Mouse (Mus musculus) embryonic facial prominence, embryonic 13.5 days (tissue): Measurements from ENCODE around the gene Brsk1. TPM values are rescaled to one million over a fixed set of nuclear protein-coding genes. Genes with fewer than 3 reads are reported as not detected.
A peak's percentile ranks its signal among the peaks of the same experiment; 100 is the strongest.

Source experiments
- ATAC-seq: fragments of 200-750 bp; cut with Nextera tagmentation; 2 replicates; pipeline ENCODE4 v1.8.0; 2017; ENCODE audit warnings: low read depth; ENCODE audit not compliant: insufficient number of reproducible peaks, insufficient read depth, low FRiP score, low TSS enrichment
- H3K27ac ChIP-seq: fragments of 300-500 bp; sonication (generic); 2 replicates; pipeline ENCODE4 v1.5.1; 2015; ENCODE audit warnings: moderate library complexity, mild to moderate bottlenecking, inconsistent platforms
- H3K27me3 ChIP-seq: fragments of 300-500 bp; sonication (generic); 2 replicates; pipeline ENCODE4 v1.6.1; 2015; ENCODE audit warnings: mild to moderate bottlenecking, inconsistent platforms
- H3K36me3 ChIP-seq: fragments of 300-500 bp; sonication (generic); 2 replicates; pipeline ENCODE4 v1.6.1; 2015; ENCODE audit warnings: mild to moderate bottlenecking, inconsistent platforms
- H3K4me1 ChIP-seq: fragments of 300-500 bp; sonication (generic); 2 replicates; pipeline ENCODE4 v1.6.1; 2015; ENCODE audit warnings: inconsistent platforms
- H3K4me2 ChIP-seq: fragments of 300-500 bp; sonication (generic); 2 replicates; pipeline ENCODE4 v1.6.1; 2015; ENCODE audit warnings: moderate library complexity, mild to moderate bottlenecking, inconsistent platforms
- H3K4me3 ChIP-seq: fragments of 300-500 bp; sonication (generic); 2 replicates; pipeline ENCODE4 v1.5.1; 2015; ENCODE audit warnings: mild to moderate bottlenecking, inconsistent platforms
- H3K9ac ChIP-seq: fragments of 300-500 bp; sonication (generic); 2 replicates; pipeline ENCODE4 v1.6.1; 2015; ENCODE audit warnings: mild to moderate bottlenecking, inconsistent platforms
- H3K9me3 ChIP-seq: fragments of 300-500 bp; sonication (generic); 2 replicates; pipeline ENCODE4 v1.6.1; 2016; ENCODE audit warnings: inconsistent platforms
- WGBS: fragments of 180-500 bp; shearing (Covaris S2); methylation state at CpG from one replicate; pipeline ENCODE4 v1.1.7; 2015; ENCODE audit warnings: mixed read lengths; 5-methylcytosine and 5-hydroxymethylcytosine counted together
- polyA plus RNA-seq: library from polyadenylated mRNA; unstranded; fragments of >200 nt; fragmentation: Nextera tagmentation; extraction: Ambion mirVana; gene quantifications from 2 replicates; pipeline ENCODE4 v1.2.1, GENCODE M21; 2015

The Brsk1 gene
- polyA plus RNA-seq, 1 experiment from 2014 or later, result 3.1 TPM

- WGBS, result 93% methylated on average over 9 of the region's 9 CpGs
- Histone ChIP-seq H3K4me3 (no peak overlapping the region), H3K9me3 (no peaks in the 10 kb centered on the region), H3K36me3 (peaks cover 71% of the 10 kb centered on the region), H3K27me3 (no peaks in the 10 kb centered on the region), H3K4me1 (no peaks in the 10 kb centered on the region), H3K9ac (no peak overlapping the region), H3K27ac (no peak overlapping the region), H3K4me2 (no peak overlapping the region)
- ATAC-seq, result no peak
These were observed 21.2 kb upstream of the Brsk1 start for GRCm38 (mm10) chr7:4669156-4669555.

- WGBS, result 90% methylated on average over 8 of the region's 8 CpGs
- Histone ChIP-seq H3K9ac (no peak overlapping the region), H3K27ac (no peak overlapping the region), H3K4me1 (no peaks in the 10 kb centered on the region), H3K9me3 (no peaks in the 10 kb centered on the region), H3K4me2 (no peak overlapping the region), H3K4me3 (no peak overlapping the region), H3K36me3 (peaks cover 78% of the 10 kb centered on the region), H3K27me3 (no peaks in the 10 kb centered on the region)
- no peak for ATAC-seq
These were observed 19.6 kb upstream of the Brsk1 start for GRCm38 (mm10) chr7:4670655-4671255.

GRCm38 (mm10) chr7:4671956-4672355, 18.4 kb upstream of the Brsk1 start:
- Histone ChIP-seq H3K4me3 (no peak overlapping the region), H3K4me2 (no peak overlapping the region), H3K27ac (no peak overlapping the region), H3K27me3 (no peaks in the 10 kb centered on the region), H3K9me3 (no peaks in the 10 kb centered on the region), H3K4me1 (no peaks in the 10 kb centered on the region), H3K36me3 (peaks cover 76% of the 10 kb centered on the region), H3K9ac (0 out of 2 replicates have a peak overlapping the region, but pooled peaks have one; percentile 21)
- no peak for ATAC-seq
- WGBS, result 36% methylated on average over 4 of the region's 4 CpGs

- ATAC-seq, result no peak
- Histone ChIP-seq H3K4me3 (no peak overlapping the region), H3K36me3 (peaks cover 72% of the 10 kb centered on the region), H3K4me2 (no peak overlapping the region), H3K27ac (no peak overlapping the region), H3K9me3 (no peaks in the 10 kb centered on the region), H3K9ac (no peak overlapping the region), H3K4me1 (no peaks in the 10 kb centered on the region), H3K27me3 (no peaks in the 10 kb centered on the region)
- WGBS, result 88% methylated on average over 12 of the region's 12 CpGs
These were observed 16.2 kb upstream of the Brsk1 start for GRCm38 (mm10) chr7:4674114-4674731.

- no peak overlapping the region for H3K9ac ChIP-seq
- H3K36me3 ChIP-seq, result peaks cover 71% of the 10 kb centered on the region
- H3K4me1 ChIP-seq, result no peaks in the 10 kb centered on the region
- no peak for ATAC-seq
- no peaks in the 10 kb centered on the region for H3K9me3 ChIP-seq
- 83% methylated on average over 7 of the region's 7 CpGs for WGBS
- H3K27ac ChIP-seq, result no peak overlapping the region
- no peaks in the 10 kb centered on the region for H3K27me3 ChIP-seq
- H3K4me2 ChIP-seq, result no peak overlapping the region
- no peak overlapping the region for H3K4me3 ChIP-seq
These were observed 15.2 kb upstream of the Brsk1 start for GRCm38 (mm10) chr7:4675200-4675599.

- Histone ChIP-seq H3K9ac (no peak overlapping the region), H3K4me1 (peaks cover 7% of the 10 kb centered on the region), H3K4me3 (no peak overlapping the region), H3K27me3 (no peaks in the 10 kb centered on the region), H3K36me3 (peaks cover 22% of the 10 kb centered on the region), H3K4me2 (no peak overlapping the region), H3K27ac (no peak overlapping the region), H3K9me3 (no peaks in the 10 kb centered on the region)
- 83% methylated on average over 5 of the region's 5 CpGs for WGBS
- no peak for ATAC-seq
These were observed 7.1 kb upstream of the Brsk1 start for GRCm38 (mm10) chr7:4683307-4683706.

- Histone ChIP-seq H3K4me1 (peaks cover 7% of the 10 kb centered on the region), H3K27ac (peak overlapping the region; percentile 64; the same call in 1 of the 2 replicates), H3K36me3 (peaks cover 18% of the 10 kb centered on the region), H3K4me3 (peak overlapping the region; percentile 79), H3K9ac (peak overlapping the region; percentile 74), H3K27me3 (no peaks in the 10 kb centered on the region), H3K4me2 (peak overlapping the region; percentile 97), H3K9me3 (no peaks in the 10 kb centered on the region)
- WGBS, result under 1% methylated on average over 13 of the region's 13 CpGs
- no peak for ATAC-seq
These were observed 6.2 kb upstream of the Brsk1 start for GRCm38 (mm10) chr7:4684203-4684602.

- Histone ChIP-seq H3K9me3 (no peaks in the 10 kb centered on the region), H3K4me3 (peak within 1 kb of the TSS; percentile 79), H3K27me3 (no peaks in the 10 kb centered on the region), H3K4me1 (peaks cover 7% of the 10 kb centered on the region), H3K27ac (peak within 1 kb of the TSS; percentile 64), H3K9ac (peak within 1 kb of the TSS; percentile 74), H3K36me3 (peaks cover 16% of the 10 kb centered on the region), H3K4me2 (peak within 1 kb of the TSS; percentile 97)
- ATAC-seq, result peak; percentile 98
- WGBS, result under 1% methylated on average over 32 of the region's 32 CpGs
These were observed 5.6 kb upstream of the Brsk1 start, which contains the start of gene Hspbp1 for GRCm38 (mm10) chr7:4684632-4685417. Gene Hspbp1 (minus strand): TSS chr7:4685068.

- H3K27me3 ChIP-seq, result no peaks in the 10 kb centered on the region
- WGBS, result 5% methylated on average over 34 of the region's 35 CpGs
- peak overlapping the region; percentile 76 for H3K4me2 ChIP-seq
- H3K27ac ChIP-seq, result peak overlapping the region; percentile 91
- peaks cover 34% of the 10 kb centered on the region for H3K36me3 ChIP-seq
- H3K9ac ChIP-seq, result peak overlapping the region; percentile 99
- peak overlapping the region; percentile 85 for H3K4me3 ChIP-seq
- peak; percentile 54; the same call in 1 of the 2 replicates for ATAC-seq
- H3K4me1 ChIP-seq, result peaks cover 9% of the 10 kb centered on the region
- H3K9me3 ChIP-seq, result no peaks in the 10 kb centered on the region
These were observed 698 bp downstream of the Brsk1 start for GRCm38 (mm10) chr7:4690951-4691653.

GRCm38 (mm10) chr7:4693004-4693403, 2.6 kb downstream of the Brsk1 start:
- no peak overlapping the region for H3K4me3 ChIP-seq
- H3K27ac ChIP-seq, result no peak overlapping the region
- H3K36me3 ChIP-seq, result peaks cover 51% of the 10 kb centered on the region
- H3K9me3 ChIP-seq, result no peaks in the 10 kb centered on the region
- H3K9ac ChIP-seq, result no peak overlapping the region
- peaks cover 9% of the 10 kb centered on the region for H3K4me1 ChIP-seq
- no peaks in the 10 kb centered on the region for H3K27me3 ChIP-seq
- 89% methylated on average over 6 of the region's 6 CpGs for WGBS
- ATAC-seq, result no peak
- H3K4me2 ChIP-seq, result no peak overlapping the region

GRCm38 (mm10) chr7:4702334-4702733, 11.9 kb downstream of the Brsk1 start:
- Histone ChIP-seq H3K27ac (no peak overlapping the region), H3K4me3 (no peak overlapping the region), H3K4me2 (no peak overlapping the region), H3K36me3 (peaks cover 82% of the 10 kb centered on the region), H3K9me3 (no peaks in the 10 kb centered on the region), H3K9ac (no peak overlapping the region), H3K4me1 (peaks cover 12% of the 10 kb centered on the region; the same call in 1 of the 2 replicates), H3K27me3 (no peaks in the 10 kb centered on the region)
- no peak for ATAC-seq
- WGBS, result 27% methylated on average over 8 of the region's 8 CpGs
